In the genomic region with DNA sequence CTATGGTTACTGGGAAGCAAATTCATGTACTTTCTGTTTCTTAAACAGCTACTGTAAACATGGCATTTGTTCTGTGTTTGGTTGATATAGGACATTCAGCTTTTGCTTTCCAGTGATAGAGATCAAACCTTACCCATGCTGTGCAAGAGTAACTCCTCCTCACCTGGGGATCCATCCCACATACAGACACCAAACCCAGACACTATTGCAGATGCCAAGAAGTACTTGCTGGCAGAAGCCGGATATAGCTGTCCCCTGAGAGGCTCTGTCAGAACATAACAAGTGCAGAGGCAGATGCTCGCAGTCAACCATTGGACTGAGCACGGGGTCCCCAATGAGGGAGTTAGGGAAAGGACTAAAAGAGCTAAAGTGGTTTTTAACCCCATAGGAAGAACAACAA, we compare ENCODE assay signal across 22 mouse cellular contexts.
DNase-seq lines count a peak whose midpoint lies in the region; ATAC-seq and TF ChIP-seq lines count a peak whose summit lies in the region.
"Had no signal": no experiment of that assay in that cellular context is flagged by ENCODE, and none has a peak within 500 bp of the region (broad histone marks: within the 10 kb centered on the region; RNA-seq: fewer than 3 reads in every experiment).

No protein-coding gene starts in this region.

- H3K9me3 ChIP-seq in hindbrain, postnatal 0 days (ENCODE audit: low read length): no peaks in the 10 kb centered on the region
- no peaks in the 10 kb centered on the region for H3K9me3 ChIP-seq in hindbrain, embryonic 11.5 days (ENCODE audit: control insufficient read depth, low read length)
- H3K9me3 ChIP-seq in neural tube, embryonic 15.5 days (replicated peaks): no peaks in the 10 kb centered on the region
- H3K9me3 ChIP-seq: embryonic facial prominence, embryonic 10.5 days; G1E; heart, embryonic 13.5 days; hindbrain, embryonic 13.5 days had no signal

- DNase-seq in cerebellum, postnatal 10 days: peak; percentile 9 to 12
- DNase-seq in cerebellum, adult 2 months: no peak
- peak; percentile 14 for DNase-seq in hindbrain, postnatal 0 days (ENCODE audit: low spot score)
- DNase-seq in hindbrain, embryonic 11.5 days (ENCODE audit: low spot score): no peak
- DNase-seq in neural tube, embryonic 10.5 days (ENCODE audit: extremely low spot score, low spot score): peak; percentile 3
- peak; percentile 6 for DNase-seq in right cerebral cortex, postnatal 25 days
- no peak for DNase-seq in right cerebral cortex, postnatal 10 days (ENCODE audit: low spot score in 2 of 2)
- DNase-seq: adrenal gland, adult 8-10 months; adrenal gland, postnatal 36 days; B cell, adult 2 months; cerebellum, adult 11-12 months; cerebellum, adult 9-11 months; gastrocnemius, adult 2 months; gastrocnemius, postnatal 25 days; heart, postnatal 4 days had no signal

- H3K4me3 ChIP-seq in cerebellum, adult 2 months (replicated peaks; ENCODE audit: insufficient read depth, low read depth, low read length): no peak overlapping the region
- H3K4me3 ChIP-seq in hindbrain, postnatal 0 days (ENCODE audit: low read length): no peak overlapping the region
- no peak overlapping the region for H3K4me3 ChIP-seq in hindbrain, embryonic 11.5 days (ENCODE audit: low read depth, low read length)
- no peak overlapping the region for H3K4me3 ChIP-seq in neural tube, embryonic 15.5 days (replicated peaks)
- H3K4me3 ChIP-seq: embryonic facial prominence, embryonic 10.5 days; gastrocnemius, adult 2 months; heart, embryonic 13.5 days; hindbrain, embryonic 13.5 days had no signal

- H3K4me1 ChIP-seq in cerebellum, adult 2 months (ENCODE audit: control insufficient read depth, insufficient read depth, low read length): no peaks in the 10 kb centered on the region
- H3K4me1 ChIP-seq in hindbrain, postnatal 0 days (ENCODE audit: insufficient read depth, low read length): no peaks in the 10 kb centered on the region
- H3K4me1 ChIP-seq in hindbrain, embryonic 11.5 days (replicated peaks; ENCODE audit: control insufficient read depth, insufficient read depth, low read length): no peaks in the 10 kb centered on the region
- no peaks in the 10 kb centered on the region for H3K4me1 ChIP-seq in neural tube, embryonic 15.5 days
- H3K4me1 ChIP-seq: embryonic facial prominence, embryonic 10.5 days; heart, embryonic 13.5 days; hindbrain, embryonic 13.5 days had no signal

- no peak overlapping the region for H3K4me2 ChIP-seq in hindbrain, postnatal 0 days (ENCODE audit: low read depth, low read length)
- no peak overlapping the region for H3K4me2 ChIP-seq in hindbrain, embryonic 11.5 days (replicated peaks; ENCODE audit: low read depth, low read length)
- H3K4me2 ChIP-seq in neural tube, embryonic 15.5 days: no peak overlapping the region
- H3K4me2 ChIP-seq: heart, embryonic 13.5 days; hindbrain, embryonic 13.5 days had no signal

- no peaks in the 10 kb centered on the region for H3K27me3 ChIP-seq in cerebellum, adult 2 months (ENCODE audit: control insufficient read depth, insufficient read depth, low read length)
- no peaks in the 10 kb centered on the region for H3K27me3 ChIP-seq in hindbrain, postnatal 0 days (ENCODE audit: insufficient read depth, low read length)
- no peaks in the 10 kb centered on the region for H3K27me3 ChIP-seq in hindbrain, embryonic 11.5 days (ENCODE audit: control insufficient read depth, insufficient read depth, low read length)
- H3K27me3 ChIP-seq in neural tube, embryonic 15.5 days (replicated peaks): no peaks in the 10 kb centered on the region
- H3K27me3 ChIP-seq: heart, embryonic 13.5 days; hindbrain, embryonic 13.5 days had no signal

- TF ChIP-seq CTCF in cerebellum, adult 2 months (IDR thresholded peaks at IDR 0.05; ENCODE audit: borderline replicate concordance, insufficient read depth, low read depth, low read length): no peak
- no peak for TF ChIP-seq CTCF in hindbrain, postnatal 0 days (IDR thresholded peaks at IDR 0.05; ENCODE audit: low read depth)

- WGBS in cerebellum, adult 2 months: 45% methylated on average over 3 of the region's 3 CpGs
- 62% methylated on average over 3 of the region's 3 CpGs for WGBS in hindbrain, postnatal 0 days
- WGBS in hindbrain, embryonic 11.5 days: 87% methylated on average over 3 of the region's 3 CpGs
- 78% methylated on average over 3 of the region's 3 CpGs for WGBS in neural tube, embryonic 15.5 days

- TF ChIP-seq POLR2A in cerebellum, adult 2 months (IDR thresholded peaks at IDR 0.05; ENCODE audit: borderline replicate concordance, insufficient read depth, low read length): no peak

- no peak overlapping the region for H3K27ac ChIP-seq in cerebellum, adult 2 months (ENCODE audit: insufficient read depth, low read length)
- no peak overlapping the region for H3K27ac ChIP-seq in hindbrain, postnatal 0 days
- H3K27ac ChIP-seq in hindbrain, embryonic 11.5 days (ENCODE audit: low read depth, low read length): no peak overlapping the region
- no peak overlapping the region for H3K27ac ChIP-seq in neural tube, embryonic 15.5 days (replicated peaks)
- H3K27ac ChIP-seq: embryonic facial prominence, embryonic 10.5 days; gastrocnemius, adult 2 months; heart, embryonic 13.5 days; hindbrain, embryonic 13.5 days had no signal

- no peak overlapping the region for H3K9ac ChIP-seq in hindbrain, postnatal 0 days (replicated peaks; ENCODE audit: low read length)
- H3K9ac ChIP-seq in hindbrain, embryonic 11.5 days (ENCODE audit: low read depth, low read length): no peak overlapping the region
- H3K9ac ChIP-seq in neural tube, embryonic 15.5 days (replicated peaks): no peak overlapping the region
- H3K9ac ChIP-seq: heart, embryonic 13.5 days; hindbrain, embryonic 13.5 days had no signal

- no peak for ATAC-seq in hindbrain, postnatal 0 days
- ATAC-seq in hindbrain, embryonic 11.5 days (ENCODE audit: low FRiP score): no peak
- ATAC-seq in neural tube, embryonic 15.5 days (ENCODE audit: low FRiP score): no peak
- ATAC-seq: CD4-positive, CD25-positive, alpha-beta regulatory T cell, adult 4 months; forebrain, embryonic 14.5 days had no signal

- no peaks in the 10 kb centered on the region for H3K36me3 ChIP-seq in hindbrain, postnatal 0 days (ENCODE audit: insufficient read depth, low read length)
- no peaks in the 10 kb centered on the region for H3K36me3 ChIP-seq in hindbrain, embryonic 11.5 days (ENCODE audit: control insufficient read depth, insufficient read depth, low read length)
- no peaks in the 10 kb centered on the region for H3K36me3 ChIP-seq in neural tube, embryonic 15.5 days
- H3K36me3 ChIP-seq: embryonic facial prominence, embryonic 10.5 days; G1E; heart, embryonic 13.5 days; hindbrain, embryonic 13.5 days had no signal

Comparison
In these comparisons a context has a peak if more than half of its experiments do, and no peak if none do; other contexts are left out.
1. DNase-seq: peak in cerebellum, postnatal 10 days (2 of 2), hindbrain, postnatal 0 days (single experiment), neural tube, embryonic 10.5 days (single experiment) and right cerebral cortex, postnatal 25 days (single experiment); none in cerebellum, adult 2 months (0 of 2), hindbrain, embryonic 11.5 days (single experiment) and right cerebral cortex, postnatal 10 days (0 of 2).